Mouse (Mus musculus) embryonic facial prominence, embryonic 13.5 days (tissue): ENCODE results near the gene Kcnk5. TPM values are rescaled to one million over a fixed set of nuclear protein-coding genes. Genes with fewer than 3 reads are reported as not detected.

Experiments
- ATAC-seq: fragments of 200-750 bp; cut with Nextera tagmentation; 2 replicates; pipeline ENCODE4 v1.8.0; 2017; ENCODE audit warnings: low read depth; ENCODE audit not compliant: insufficient number of reproducible peaks, insufficient read depth, low FRiP score, low TSS enrichment
- H3K27ac ChIP-seq: fragments of 300-500 bp; sonication (generic); 2 replicates; pipeline ENCODE4 v1.5.1; 2015; ENCODE audit warnings: moderate library complexity, mild to moderate bottlenecking, inconsistent platforms
- H3K27me3 ChIP-seq: fragments of 300-500 bp; sonication (generic); 2 replicates; pipeline ENCODE4 v1.6.1; 2015; ENCODE audit warnings: mild to moderate bottlenecking, inconsistent platforms
- H3K36me3 ChIP-seq: fragments of 300-500 bp; sonication (generic); 2 replicates; pipeline ENCODE4 v1.6.1; 2015; ENCODE audit warnings: mild to moderate bottlenecking, inconsistent platforms
- H3K4me1 ChIP-seq: fragments of 300-500 bp; sonication (generic); 2 replicates; pipeline ENCODE4 v1.6.1; 2015; ENCODE audit warnings: inconsistent platforms
- H3K4me2 ChIP-seq: fragments of 300-500 bp; sonication (generic); 2 replicates; pipeline ENCODE4 v1.6.1; 2015; ENCODE audit warnings: moderate library complexity, mild to moderate bottlenecking, inconsistent platforms
- H3K4me3 ChIP-seq: fragments of 300-500 bp; sonication (generic); 2 replicates; pipeline ENCODE4 v1.5.1; 2015; ENCODE audit warnings: mild to moderate bottlenecking, inconsistent platforms
- H3K9ac ChIP-seq: fragments of 300-500 bp; sonication (generic); 2 replicates; pipeline ENCODE4 v1.6.1; 2015; ENCODE audit warnings: mild to moderate bottlenecking, inconsistent platforms
- H3K9me3 ChIP-seq: fragments of 300-500 bp; sonication (generic); 2 replicates; pipeline ENCODE4 v1.6.1; 2016; ENCODE audit warnings: inconsistent platforms
- WGBS: fragments of 180-500 bp; shearing (Covaris S2); methylation state at CpG from one replicate; pipeline ENCODE4 v1.1.7; 2015; ENCODE audit warnings: mixed read lengths; 5-methylcytosine and 5-hydroxymethylcytosine counted together
- polyA plus RNA-seq: library from polyadenylated mRNA; unstranded; fragments of >200 nt; fragmentation: Nextera tagmentation; extraction: Ambion mirVana; gene quantifications from 2 replicates; pipeline ENCODE4 v1.2.1, GENCODE M21; 2015

Kcnk5 gene
- polyA plus RNA-seq, 1 experiment from 2014 or later = 4.9 TPM

DNA sequence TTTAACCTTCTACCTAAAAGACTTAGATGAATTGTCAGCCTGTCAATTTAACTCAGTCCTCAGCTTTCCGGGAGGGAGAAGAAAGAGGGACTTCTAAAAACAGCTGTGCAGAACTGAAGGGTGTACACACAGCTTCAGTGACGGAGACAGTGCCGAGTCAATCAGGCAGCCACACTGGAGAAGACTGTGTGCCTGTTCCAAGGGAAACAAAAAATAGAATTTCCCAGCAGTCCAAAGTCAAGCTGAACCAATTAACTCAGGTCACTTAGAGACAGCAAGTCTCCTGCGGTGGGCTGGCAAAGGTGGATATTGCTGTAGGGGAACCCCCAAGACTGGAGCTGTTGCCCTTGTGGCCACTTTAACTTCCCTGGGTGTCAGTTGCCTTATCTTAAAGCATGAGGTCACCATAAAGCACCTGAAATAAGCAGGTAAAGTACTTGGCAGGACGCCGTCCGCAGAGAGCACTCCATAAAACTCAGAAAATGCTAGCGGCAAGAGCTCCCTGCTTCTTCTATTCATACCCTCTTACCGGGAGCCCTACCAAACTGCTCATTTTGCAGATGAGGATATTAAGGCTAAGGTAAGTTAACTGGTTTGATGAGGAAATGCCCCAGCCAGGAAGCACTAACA lies 4.0 kb downstream of the Kcnk5 start:
- H3K9me3 ChIP-seq = no peaks in the 10 kb centered on the region
- no peak for ATAC-seq
- peaks cover 5% of the 10 kb centered on the region; the same call in 1 of the 2 replicates for H3K27me3 ChIP-seq
- H3K9ac ChIP-seq = no peak overlapping the region
- no peak overlapping the region for H3K27ac ChIP-seq
- no peaks in the 10 kb centered on the region for H3K36me3 ChIP-seq
- H3K4me3 ChIP-seq = no peak overlapping the region
- H3K4me2 ChIP-seq = no peak overlapping the region
- 69% methylated on average over 9 of the region's 9 CpGs for WGBS
- peaks cover 51% of the 10 kb centered on the region for H3K4me1 ChIP-seq

DNA sequence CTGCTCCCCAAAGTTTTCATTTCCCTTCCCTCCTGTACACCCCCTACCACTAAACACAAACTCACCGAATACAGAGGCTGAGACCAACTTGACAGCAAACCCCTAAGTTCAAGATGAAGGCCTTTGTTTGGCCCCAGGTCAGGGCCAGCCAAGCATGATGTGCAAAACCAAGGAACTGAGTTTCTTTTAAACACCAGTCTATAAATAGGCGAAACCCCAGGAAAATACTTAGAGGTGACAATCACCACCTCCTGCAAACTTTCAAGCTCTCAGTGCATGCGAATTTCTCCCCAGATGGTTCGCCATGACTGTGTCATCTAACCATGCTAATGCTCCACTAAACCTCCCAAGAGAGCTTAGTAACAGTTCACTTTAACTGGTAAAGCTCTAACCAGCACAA lies 5.9 kb downstream of the Kcnk5 start:
- Histone ChIP-seq H3K4me1 (peaks cover 44% of the 10 kb centered on the region), H3K27me3 (peaks cover 5% of the 10 kb centered on the region; the same call in 1 of the 2 replicates), H3K36me3 (no peaks in the 10 kb centered on the region), H3K9me3 (no peaks in the 10 kb centered on the region), H3K4me2 (no peak overlapping the region), H3K27ac (no peak overlapping the region), H3K4me3 (no peak overlapping the region), H3K9ac (no peak overlapping the region)
- no peak for ATAC-seq
- 92% methylated on average over 4 of the region's 4 CpGs for WGBS

DNA sequence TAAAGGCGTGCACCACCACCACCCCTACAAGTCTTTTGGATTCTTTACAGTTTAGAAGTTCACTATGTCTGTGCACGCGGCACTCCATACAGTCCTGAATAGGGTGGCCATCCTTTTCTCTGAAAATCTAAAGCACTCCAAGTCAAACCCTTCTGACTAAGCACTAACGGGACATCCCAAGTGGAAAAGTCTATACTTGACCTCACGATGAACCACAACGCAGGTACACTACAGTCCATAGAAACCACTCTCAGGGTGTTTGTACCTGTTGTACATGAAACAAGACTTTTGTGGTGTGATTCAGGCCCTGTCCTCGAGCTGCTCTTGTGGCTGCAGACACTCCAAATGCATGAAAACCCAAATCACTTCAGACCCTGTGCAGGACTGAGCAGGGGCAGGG lies 6.5 kb downstream of the Kcnk5 start:
- no peak for ATAC-seq
- 94% methylated on average over 7 of the region's 7 CpGs for WGBS
- no peak overlapping the region for H3K4me2 ChIP-seq

DNA sequence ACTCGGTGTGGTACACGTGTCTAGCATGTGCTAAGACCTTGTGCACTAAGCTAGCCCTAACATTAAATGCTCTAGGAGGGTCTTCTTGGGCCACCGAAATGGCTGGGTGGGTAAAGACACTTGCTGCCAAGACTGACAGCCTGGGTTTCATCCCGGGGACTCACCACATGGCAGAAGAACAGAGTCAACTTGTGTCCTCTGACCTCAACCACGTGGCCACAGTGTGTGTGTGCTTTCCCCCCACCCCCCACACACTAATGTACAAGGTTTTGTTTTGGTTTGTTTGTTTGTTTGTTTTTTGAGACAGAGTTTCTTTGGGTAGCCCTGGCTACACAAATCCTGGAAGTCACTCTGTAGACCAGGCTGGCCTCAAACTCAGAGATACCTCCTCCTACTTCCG lies 6.9 kb downstream of the Kcnk5 start:
- Histone ChIP-seq H3K4me1 (peaks cover 34% of the 10 kb centered on the region), H3K9me3 (no peaks in the 10 kb centered on the region), H3K9ac (no peak overlapping the region), H3K36me3 (no peaks in the 10 kb centered on the region), H3K27me3 (no peaks in the 10 kb centered on the region), H3K4me2 (no peak overlapping the region), H3K4me3 (no peak overlapping the region), H3K27ac (no peak overlapping the region)
- WGBS = 83% methylated on average over 6 of the region's 6 CpGs
- ATAC-seq = no peak

More for the DNA sequence above, 6.5 kb downstream of the Kcnk5 start:
- Histone ChIP-seq H3K36me3 (no peaks in the 10 kb centered on the region), H3K9ac (no peak overlapping the region), H3K27me3 (0 out of 2 replicates have a peak, but pooled peaks cover under 1% of the 10 kb centered on the region), H3K4me1 (peaks cover 38% of the 10 kb centered on the region), H3K27ac (no peak overlapping the region), H3K9me3 (no peaks in the 10 kb centered on the region), H3K4me3 (no peak overlapping the region)

DNA sequence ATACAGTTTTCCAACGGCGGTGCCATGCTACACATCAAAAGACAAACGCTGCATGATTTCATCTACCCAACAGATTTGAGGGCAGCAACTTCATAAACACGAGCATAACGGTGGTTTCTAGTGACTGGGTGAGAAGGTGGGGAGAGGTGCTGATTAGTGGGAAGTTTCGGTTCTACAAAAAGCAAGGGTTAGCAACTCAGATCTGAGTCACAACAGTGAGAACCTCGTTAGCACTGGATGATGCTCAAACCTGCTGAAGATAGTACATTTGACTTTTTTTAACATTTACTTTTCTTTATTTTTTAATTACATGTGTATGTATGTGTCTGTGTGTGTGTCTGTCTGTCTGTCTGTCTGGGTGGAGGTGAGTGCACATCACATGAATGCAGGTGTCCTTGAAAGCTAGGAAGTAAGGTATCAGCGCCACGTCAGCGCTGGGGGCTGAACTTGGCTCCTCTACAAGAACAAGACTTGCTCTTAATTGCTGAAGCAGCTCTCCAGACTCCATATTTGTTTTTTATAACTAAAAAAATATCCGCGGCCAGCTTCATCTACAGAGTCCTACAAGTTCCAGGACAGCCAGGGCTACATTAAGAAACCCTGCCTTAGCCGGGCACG lies 7.6 kb downstream of the Kcnk5 start:
- H3K36me3 ChIP-seq = no peaks in the 10 kb centered on the region
- 94% methylated on average over 14 of the region's 14 CpGs for WGBS
- no peak overlapping the region for H3K27ac ChIP-seq
- no peaks in the 10 kb centered on the region for H3K9me3 ChIP-seq
- no peak overlapping the region for H3K9ac ChIP-seq
- no peak overlapping the region for H3K4me2 ChIP-seq
- H3K27me3 ChIP-seq = no peaks in the 10 kb centered on the region
- H3K4me3 ChIP-seq = no peak overlapping the region
- no peak for ATAC-seq
- H3K4me1 ChIP-seq = peaks cover 27% of the 10 kb centered on the region

DNA sequence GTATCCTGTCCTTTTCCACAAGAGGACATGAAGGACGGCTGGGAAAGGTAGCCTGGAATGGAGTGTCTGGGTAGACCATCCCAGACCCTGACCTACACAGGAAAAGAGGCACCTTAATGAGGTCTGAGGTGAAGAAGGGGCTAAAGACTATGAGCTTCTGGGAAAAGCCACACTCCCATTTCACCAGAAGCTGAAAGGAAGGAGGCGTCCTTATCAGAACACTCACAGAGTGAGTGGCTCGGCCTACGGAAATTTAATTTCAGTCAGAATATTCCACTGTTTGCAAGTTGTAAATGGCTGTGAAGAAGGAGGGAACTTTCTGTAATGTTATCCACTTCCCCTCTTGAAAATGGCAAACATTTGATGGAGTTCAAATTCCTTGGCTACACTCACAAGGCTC lies 8.7 kb downstream of the Kcnk5 start:
- H3K9ac ChIP-seq = no peak overlapping the region
- no peak overlapping the region for H3K27ac ChIP-seq
- no peak overlapping the region for H3K4me3 ChIP-seq
- ATAC-seq = no peak
- H3K4me1 ChIP-seq = peaks cover 18% of the 10 kb centered on the region
- WGBS = 64% methylated on average over 4 of the region's 4 CpGs
- no peaks in the 10 kb centered on the region for H3K9me3 ChIP-seq
- H3K27me3 ChIP-seq = no peaks in the 10 kb centered on the region
- H3K4me2 ChIP-seq = no peak overlapping the region
- H3K36me3 ChIP-seq = no peaks in the 10 kb centered on the region

DNA sequence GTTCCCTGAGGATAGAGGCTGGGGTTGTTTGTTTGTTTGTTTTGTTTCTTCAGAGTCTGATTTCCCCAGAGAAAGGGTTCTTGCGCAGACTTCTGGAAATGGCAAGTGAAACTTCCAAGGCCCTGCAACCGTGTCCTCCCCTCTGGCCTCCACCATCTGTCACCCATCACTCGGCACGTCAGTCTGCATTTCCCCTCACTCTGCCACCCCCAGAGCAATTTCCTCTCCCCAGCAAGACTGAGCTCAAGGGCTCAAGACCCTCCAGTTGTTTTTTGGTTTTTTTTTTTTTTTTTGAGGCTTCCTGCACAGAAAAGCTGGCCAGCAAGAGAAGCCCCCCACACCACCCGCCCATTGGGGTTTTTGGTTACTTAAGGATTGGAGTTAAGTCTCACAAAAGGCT lies 9.1 kb downstream of the Kcnk5 start:
- H3K27me3 ChIP-seq = no peaks in the 10 kb centered on the region
- no peak overlapping the region for H3K9ac ChIP-seq
- no peaks in the 10 kb centered on the region for H3K9me3 ChIP-seq
- no peak overlapping the region for H3K27ac ChIP-seq
- H3K4me1 ChIP-seq = peaks cover 15% of the 10 kb centered on the region
- no peak overlapping the region for H3K4me2 ChIP-seq
- 53% methylated on average over 5 of the region's 5 CpGs for WGBS
- no peak for ATAC-seq
- H3K36me3 ChIP-seq = no peaks in the 10 kb centered on the region
- no peak overlapping the region for H3K4me3 ChIP-seq

DNA sequence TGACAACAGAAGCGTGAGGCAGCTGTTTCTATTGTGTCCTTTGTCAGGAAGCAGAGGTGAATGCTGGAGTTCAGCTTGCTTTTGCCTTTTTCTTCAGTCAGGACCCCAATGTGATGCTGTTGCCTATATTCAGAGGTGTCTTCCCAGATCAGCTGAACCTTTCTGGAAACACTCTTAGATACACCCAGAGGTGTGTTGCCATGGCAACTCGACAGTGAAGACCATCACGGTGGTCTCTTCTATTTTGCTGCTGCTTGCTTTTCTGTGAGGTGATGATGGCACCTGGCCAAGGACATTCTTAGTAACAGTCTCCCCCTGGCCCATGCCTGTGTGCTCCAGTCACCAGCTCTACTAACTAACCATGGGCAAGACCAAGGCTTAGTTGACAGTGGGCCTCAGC lies 9.8 kb downstream of the Kcnk5 start:
- 86% methylated on average over 3 of the region's 3 CpGs for WGBS
- no peaks in the 10 kb centered on the region for H3K27me3 ChIP-seq
- no peak overlapping the region for H3K27ac ChIP-seq
- no peaks in the 10 kb centered on the region for H3K9me3 ChIP-seq
- no peak overlapping the region for H3K4me2 ChIP-seq
- H3K4me1 ChIP-seq = peaks cover 11% of the 10 kb centered on the region
- H3K9ac ChIP-seq = no peak overlapping the region
- no peaks in the 10 kb centered on the region for H3K36me3 ChIP-seq
- ATAC-seq = no peak
- no peak overlapping the region for H3K4me3 ChIP-seq

DNA sequence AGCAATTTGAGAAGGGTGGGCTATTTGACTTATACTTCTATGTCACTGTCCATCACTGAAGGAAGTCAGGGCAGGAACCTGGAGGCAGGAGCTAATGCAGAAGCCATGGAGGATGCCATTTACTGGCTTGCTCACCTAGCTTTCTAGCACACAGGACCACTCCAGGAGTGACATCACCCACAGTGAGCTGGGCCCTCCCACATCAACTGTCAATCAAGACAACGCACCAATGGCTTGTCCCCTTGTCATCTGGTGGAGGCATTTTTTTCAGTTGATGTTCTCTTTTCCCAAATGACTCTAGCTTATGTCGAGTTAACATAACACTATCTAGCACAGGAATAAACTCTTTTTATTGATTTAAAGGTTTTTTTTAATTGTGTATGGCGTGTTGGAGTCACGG lies 12.4 kb downstream of the Kcnk5 start:
- 86% methylated on average over 4 of the region's 4 CpGs for WGBS

DNA sequence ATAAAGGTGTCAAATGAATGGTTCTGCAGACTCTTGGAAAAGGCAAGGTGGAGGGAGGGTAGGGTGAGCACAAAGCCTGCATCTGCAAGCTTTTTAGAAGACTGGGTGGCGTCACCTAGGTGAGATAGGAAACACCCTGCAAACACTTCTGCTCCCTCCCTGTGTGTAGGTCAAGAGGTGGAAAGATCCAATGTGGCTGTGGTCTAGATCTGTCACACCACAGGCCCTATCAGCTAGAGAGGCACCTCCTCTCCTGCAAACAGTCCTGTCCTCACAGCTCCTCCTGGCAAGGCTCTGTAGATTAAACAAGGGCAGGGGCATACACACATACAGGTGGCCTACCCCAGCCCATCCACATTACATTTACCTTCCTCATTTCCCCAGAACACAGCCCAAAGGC lies 13.1 kb downstream of the Kcnk5 start:
- Histone ChIP-seq H3K9me3 (no peaks in the 10 kb centered on the region), H3K27me3 (no peaks in the 10 kb centered on the region), H3K9ac (no peak overlapping the region), H3K4me3 (no peak overlapping the region), H3K4me1 (peaks cover 20% of the 10 kb centered on the region), H3K27ac (no peak overlapping the region), H3K4me2 (no peak overlapping the region), H3K36me3 (no peaks in the 10 kb centered on the region)
- ATAC-seq = no peak
- 88% methylated on average over 1 of the region's 1 CpGs for WGBS

More for the DNA sequence above, 12.4 kb downstream of the Kcnk5 start:
- no peak overlapping the region for H3K4me3 ChIP-seq
- H3K36me3 ChIP-seq = no peaks in the 10 kb centered on the region
- no peak overlapping the region for H3K4me2 ChIP-seq
- no peak for ATAC-seq
- H3K9ac ChIP-seq = no peak overlapping the region
- peaks cover 17% of the 10 kb centered on the region for H3K4me1 ChIP-seq
- no peaks in the 10 kb centered on the region for H3K9me3 ChIP-seq
- H3K27me3 ChIP-seq = no peaks in the 10 kb centered on the region
- no peak overlapping the region for H3K27ac ChIP-seq

DNA sequence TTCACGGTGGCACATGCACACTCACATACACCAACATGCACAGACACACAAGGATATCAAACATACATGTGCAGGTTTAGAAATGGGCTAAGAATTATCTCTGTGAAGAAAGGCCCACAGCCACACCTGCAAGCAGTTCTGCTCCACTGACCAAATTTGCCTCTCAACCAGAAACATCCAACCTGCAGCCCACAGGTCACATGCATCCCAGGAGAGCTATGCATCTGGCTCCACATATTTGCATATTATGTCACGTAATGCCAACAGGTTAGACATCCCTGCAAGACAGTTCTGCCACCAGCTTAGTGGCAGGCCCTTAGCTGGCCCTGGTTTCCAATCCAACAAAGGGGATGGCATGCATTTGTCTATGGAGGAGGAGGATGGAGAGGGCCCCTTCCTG lies 13.6 kb downstream of the Kcnk5 start:
- H3K9me3 ChIP-seq = no peaks in the 10 kb centered on the region
- no peak for ATAC-seq
- no peak overlapping the region for H3K27ac ChIP-seq
- 89% methylated on average over 2 of the region's 2 CpGs for WGBS
- no peak overlapping the region for H3K4me2 ChIP-seq
- H3K27me3 ChIP-seq = no peaks in the 10 kb centered on the region
- no peak overlapping the region for H3K4me3 ChIP-seq
- peaks cover 21% of the 10 kb centered on the region for H3K4me1 ChIP-seq
- H3K9ac ChIP-seq = no peak overlapping the region
- no peaks in the 10 kb centered on the region for H3K36me3 ChIP-seq

DNA sequence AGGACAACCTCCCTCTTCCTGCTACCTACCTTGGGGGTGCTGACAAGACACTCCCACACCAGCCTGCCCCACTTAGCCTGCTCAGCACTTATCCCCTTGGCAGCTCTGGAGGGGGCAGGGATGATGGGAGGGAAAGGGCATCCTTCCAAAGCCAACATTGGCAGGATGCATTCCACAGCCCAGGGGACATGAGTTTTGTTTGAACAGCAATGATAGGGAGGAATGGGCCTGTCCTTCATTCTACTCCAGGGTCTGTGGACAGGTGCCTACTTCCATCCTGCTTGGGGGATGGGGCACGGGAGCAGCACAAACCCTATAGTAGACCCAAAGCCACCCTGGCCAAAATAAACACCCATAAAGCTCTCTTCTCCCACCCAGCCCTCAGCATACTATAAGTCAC lies 16.2 kb downstream of the Kcnk5 start:
- Histone ChIP-seq H3K36me3 (no peaks in the 10 kb centered on the region), H3K9me3 (no peaks in the 10 kb centered on the region), H3K4me3 (no peak overlapping the region), H3K9ac (no peak overlapping the region), H3K27ac (no peak overlapping the region), H3K27me3 (no peaks in the 10 kb centered on the region), H3K4me2 (no peak overlapping the region), H3K4me1 (peaks cover 24% of the 10 kb centered on the region)
- WGBS = 75% methylated on average over 1 of the region's 1 CpGs
- no peak for ATAC-seq
